Mouse (Mus musculus): ENCODE results near the gene Tmem151b.
A peak's percentile ranks its signal among the peaks of the same experiment; 100 is the strongest.

GRCm38 (mm10) chr17:45586449-45586837 is 37.0 kb upstream of the Tmem151b start:
- TF ChIP-seq CTCF (IDR thresholded peaks at IDR 0.05; ENCODE audit: control insufficient read depth, insufficient read depth, insufficient replicate concordance, low read depth, low read length) (peak; percentile 57; the same call in 1 of the 2 replicates), POLR2A (IDR thresholded peaks at IDR 0.05; ENCODE audit: control insufficient read depth, low read depth, low read length) (no peak)
